Mouse (Mus musculus) ES-E14 (cell line): ENCODE results near the gene Susd1. TPM values are rescaled to one million over a fixed set of nuclear protein-coding genes. Genes with fewer than 3 reads are reported as not detected.

Source experiments
- DNase-seq: peaks from one replicate; pipeline ENCODE4 v3.0.0-alpha.2; 2013; ENCODE audit warnings: low read depth, low spot score
- H3K27ac ChIP-seq: 2 replicates; pipeline ENCODE4 v1.5.1; 2012; ENCODE audit warnings: low read depth, mild to moderate bottlenecking, low read length, moderate library complexity, mixed read lengths; ENCODE audit not compliant: poor library complexity, insufficient read depth, severe bottlenecking
- H3K36me3 ChIP-seq: 2 replicates; pipeline ENCODE4 v1.6.1; 2012; ENCODE audit warnings: mild to moderate bottlenecking, low read length, moderate library complexity, mixed read lengths; ENCODE audit not compliant: control insufficient read depth, poor library complexity, insufficient read depth, severe bottlenecking
- H3K4me1 ChIP-seq, 2 experiments: fragments of 150-350 bp in 1 of 2; sonication (generic) in 1 of 2; 2 replicates each; pipeline ENCODE4 v1.6.1; 2012; ENCODE audit warnings: low read length in 2 of 2, mild to moderate bottlenecking in 1 of 2, mixed read lengths in 1 of 2; ENCODE audit not compliant: control insufficient read depth in 2 of 2, insufficient read depth in 2 of 2, poor library complexity in 1 of 2
- H3K4me3 ChIP-seq, 2 experiments: fragments of 150-350 bp in 1 of 2; sonication (generic) in 1 of 2; 2 replicates each; pipeline ENCODE4 v1.5.1; 2012; ENCODE audit warnings: low read length in 2 of 2, low read depth in 1 of 2, mild to moderate bottlenecking in 1 of 2, mixed read lengths in 1 of 2; ENCODE audit not compliant: insufficient read depth in 1 of 2, poor library complexity in 1 of 2, severe bottlenecking in 1 of 2
- H3K9ac ChIP-seq: 2 replicates; pipeline ENCODE4 v1.6.1; 2012; ENCODE audit warnings: low read depth, mild to moderate bottlenecking, low read length, mixed read lengths; ENCODE audit not compliant: poor library complexity, insufficient read depth, severe bottlenecking
- H3K9me3 ChIP-seq: fragments of 150-350 bp; sonication (generic); 2 replicates; pipeline ENCODE4 v1.6.1; 2012; ENCODE audit warnings: low read depth, mild to moderate bottlenecking, low read length; ENCODE audit not compliant: control insufficient read depth, insufficient read depth
- CHD2 ChIP-seq: IDR thresholded peaks from 2 replicates; pipeline ENCODE4 v1.6.1; 2014; ENCODE audit warnings: mild to moderate bottlenecking, low read depth, low read length, inconsistent platforms
- HCFC1 ChIP-seq: IDR thresholded peaks from 2 replicates; pipeline ENCODE4 v1.6.1; 2012; ENCODE audit warnings: low read length, inconsistent platforms, borderline replicate concordance; ENCODE audit not compliant: insufficient read depth
- MAFK ChIP-seq: IDR thresholded peaks from 2 replicates; pipeline ENCODE4 v1.6.1; 2014; ENCODE audit warnings: mild to moderate bottlenecking, low read depth, low read length, inconsistent platforms; ENCODE audit not compliant: insufficient read depth
- ZC3H11A ChIP-seq: IDR thresholded peaks from 2 replicates; pipeline ENCODE4 v1.6.1; 2012; ENCODE audit warnings: low read depth, mild to moderate bottlenecking, inconsistent platforms, low read length, borderline replicate concordance
- ZNF384 ChIP-seq: IDR thresholded peaks from 2 replicates; pipeline ENCODE4 v1.6.1; 2012; ENCODE audit warnings: low read depth, low read length, inconsistent platforms
- in situ Hi-C, 2 experiments: fragments of 600-800 bp; cut with MboI; formaldehyde crosslinking; loops; one replicate each; pipeline ENCODE4 v1.15.1; 2025; ENCODE audit warnings: low sequenced_read_pairs in 2 of 2, inconsistent platforms in 1 of 2; ENCODE audit not compliant: unreplicated experiment in 2 of 2
- total RNA-seq: library from RNA; depleted of rRNA; stranded (reverse); fragments of 300-350 nt; gene quantifications from 2 replicates; pipeline ENCODE4 v1.2.3, GENCODE M21; 2012

The Susd1 gene
- total RNA-seq, 1 experiment, result 7.7 TPM

GRCm38 (mm10) chr4:59394155-59394554 is 44.3 kb downstream of the Susd1 start:
- H3K4me3 ChIP-seq, result no peak overlapping the region
- TF ChIP-seq ZC3H11A, result no peak
- TF ChIP-seq MAFK, result no peak
- no peak for TF ChIP-seq HCFC1
- TF ChIP-seq ZNF384, result no peak
- no peak for TF ChIP-seq CHD2
- no peaks in the 10 kb centered on the region for H3K4me1 ChIP-seq
- no peak overlapping the region for H3K27ac ChIP-seq
- in situ Hi-C loops, result no loop called here
- H3K36me3 ChIP-seq, result no peaks in the 10 kb centered on the region
- no peak for DNase-seq
- H3K9ac ChIP-seq, result no peak overlapping the region
- H3K9me3 ChIP-seq, result no peaks in the 10 kb centered on the region

GRCm38 (mm10) chr4:59388447-59389030 is 49.9 kb downstream of the Susd1 start:
- no peak overlapping the region for H3K4me3 ChIP-seq
- no peak for DNase-seq
- TF ChIP-seq MAFK (no peak), CHD2 (no peak), HCFC1 (no peak), ZC3H11A (no peak), ZNF384 (no peak)
- H3K36me3 ChIP-seq, result no peaks in the 10 kb centered on the region
- in situ Hi-C loops, result no loop called here
- peaks cover 2% of the 10 kb centered on the region in 2 experiments; a peak in 1 of 4 replicates for H3K4me1 ChIP-seq
- H3K9ac ChIP-seq, result no peak overlapping the region
- no peak overlapping the region for H3K27ac ChIP-seq
- no peaks in the 10 kb centered on the region for H3K9me3 ChIP-seq

GRCm38 (mm10) chr4:59387387-59388210 is 50.8 kb downstream of the Susd1 start:
- DNase-seq, result no peak
- Histone ChIP-seq H3K9me3 (no peaks in the 10 kb centered on the region), H3K9ac (no peak overlapping the region), H3K27ac (no peak overlapping the region), H3K36me3 (no peaks in the 10 kb centered on the region), H3K4me1 (peaks cover 2% of the 10 kb centered on the region in 2 experiments; a peak in 1 of 4 replicates), H3K4me3 (no peak overlapping the region)
- in situ Hi-C loops, result no loop called here
- TF ChIP-seq HCFC1 (no peak), CHD2 (no peak), ZC3H11A (no peak), MAFK (no peak), ZNF384 (no peak)

GRCm38 (mm10) chr4:59385254-59385895 is 53.1 kb downstream of the Susd1 start:
- H3K4me3 ChIP-seq, result no peak overlapping the region
- no peak for TF ChIP-seq ZNF384
- no peak for TF ChIP-seq CHD2
- TF ChIP-seq ZC3H11A, result no peak
- no peak for TF ChIP-seq HCFC1
- TF ChIP-seq MAFK, result no peak
- H3K9ac ChIP-seq, result no peak overlapping the region
- H3K27ac ChIP-seq, result no peak overlapping the region
- H3K36me3 ChIP-seq, result no peaks in the 10 kb centered on the region
- H3K9me3 ChIP-seq, result no peaks in the 10 kb centered on the region
- in situ Hi-C loops, result no loop called here
- peaks cover 2 to 4% of the 10 kb centered on the region in 2 experiments; a peak in 1 of 4 replicates for H3K4me1 ChIP-seq
- no peak for DNase-seq
